Mouse (Mus musculus) liver, embryonic 11.5 days (tissue): ENCODE results near the gene Tenm2. TPM values are rescaled to one million over a fixed set of nuclear protein-coding genes. Genes with fewer than 3 reads are reported as not detected.

Source experiments
- ATAC-seq: fragments of 200-750 bp; cut with Nextera tagmentation; replicated peaks from 2 replicates; pipeline ENCODE4 v1.8.0; 2017; ENCODE audit warnings: moderate number of reproducible peaks, mild to moderate bottlenecking, moderate TSS enrichment, moderate library complexity; ENCODE audit not compliant: low FRiP score
- DNase-seq: peaks from one replicate; pipeline ENCODE4 v3.0.0-alpha.2; 2017; ENCODE audit warnings: low spot score
- H3K27ac ChIP-seq: fragments of 300-500 bp; sonication (generic); 2 replicates; pipeline ENCODE4 v1.5.1; 2014; ENCODE audit warnings: mild to moderate bottlenecking, low read depth, low read length, control low read depth
- H3K27me3 ChIP-seq: fragments of 300-500 bp; sonication (generic); replicated peaks from 2 replicates; pipeline ENCODE4 v1.6.1; 2014; ENCODE audit warnings: low read length, mixed read lengths; ENCODE audit not compliant: control insufficient read depth, insufficient read depth
- H3K36me3 ChIP-seq: fragments of 300-500 bp; sonication (generic); 2 replicates; pipeline ENCODE4 v1.6.1; 2014; ENCODE audit warnings: mild to moderate bottlenecking, low read length, moderate library complexity, mixed read lengths; ENCODE audit not compliant: control insufficient read depth, insufficient read depth
- H3K4me1 ChIP-seq: fragments of 300-500 bp; sonication (generic); replicated peaks from 2 replicates; pipeline ENCODE4 v1.6.1; 2014; ENCODE audit warnings: low read length, mixed read lengths; ENCODE audit not compliant: control insufficient read depth, insufficient read depth
- H3K4me2 ChIP-seq: fragments of 300-500 bp; sonication (generic); 2 replicates; pipeline ENCODE4 v1.6.1; 2014; ENCODE audit warnings: mild to moderate bottlenecking, control low read depth, moderate library complexity
- H3K4me3 ChIP-seq: fragments of 300-500 bp; sonication (generic); 2 replicates; pipeline ENCODE4 v1.5.1; 2014; ENCODE audit warnings: low read depth, low read length, control low read depth
- H3K9ac ChIP-seq: fragments of 300-500 bp; sonication (generic); 2 replicates; pipeline ENCODE4 v1.6.1; 2014; ENCODE audit warnings: low read depth, low read length, control low read depth
- H3K9me3 ChIP-seq: fragments of 300-500 bp; sonication (generic); 2 replicates; pipeline ENCODE4 v1.6.1; 2016; ENCODE audit warnings: low read length, inconsistent platforms, mixed read lengths; ENCODE audit not compliant: control insufficient read depth
- WGBS: fragments of 180-500 bp; shearing (Covaris S2); extraction: QIAGEN DNeasy Blood & Tissue Kit; methylation state at CpG from one replicate; pipeline ENCODE4 v1.1.7; 2014; 5-methylcytosine and 5-hydroxymethylcytosine counted together
- polyA plus RNA-seq: library from polyadenylated mRNA; unstranded; fragments of >200 nt; fragmentation: Nextera tagmentation; extraction: Ambion mirVana; gene quantifications from 2 replicates; pipeline ENCODE4 v1.2.1, GENCODE M21; 2014

Gene Tenm2
- polyA plus RNA-seq, 1 experiment from 2014 or later, result 0.78 TPM

GRCm38 (mm10) chr11:36123275-36123674 lies 1112.5 kb downstream of the Tenm2 start:
- 70% methylated on average over 2 of the region's 2 CpGs for WGBS

GRCm38 (mm10) chr11:36121410-36121929 lies 1114.3 kb downstream of the Tenm2 start:
- no peaks in the 10 kb centered on the region for H3K36me3 ChIP-seq
- H3K4me1 ChIP-seq, result no peaks in the 10 kb centered on the region
- H3K4me2 ChIP-seq, result no peak overlapping the region
- no peak overlapping the region for H3K4me3 ChIP-seq
- H3K9ac ChIP-seq, result no peak overlapping the region
- WGBS, result 76% methylated on average over 8 of the region's 8 CpGs
- DNase-seq, result no peak
- ATAC-seq, result no peak
- H3K27me3 ChIP-seq, result no peaks in the 10 kb centered on the region
- H3K9me3 ChIP-seq, result no peaks in the 10 kb centered on the region
- no peak overlapping the region for H3K27ac ChIP-seq

More at GRCm38 (mm10) chr11:36123275-36123674, 1112.5 kb downstream of the Tenm2 start:
- H3K4me1 ChIP-seq, result no peaks in the 10 kb centered on the region
- no peak overlapping the region for H3K4me2 ChIP-seq
- no peaks in the 10 kb centered on the region for H3K9me3 ChIP-seq
- H3K27me3 ChIP-seq, result no peaks in the 10 kb centered on the region
- H3K9ac ChIP-seq, result no peak overlapping the region
- no peaks in the 10 kb centered on the region for H3K36me3 ChIP-seq
- H3K4me3 ChIP-seq, result no peak overlapping the region
- H3K27ac ChIP-seq, result no peak overlapping the region
- DNase-seq (no peak), ATAC-seq (no peak)

- Histone ChIP-seq H3K27ac (no peak overlapping the region), H3K36me3 (no peaks in the 10 kb centered on the region), H3K4me2 (no peak overlapping the region), H3K4me3 (no peak overlapping the region), H3K4me1 (no peaks in the 10 kb centered on the region), H3K9me3 (no peaks in the 10 kb centered on the region), H3K27me3 (no peaks in the 10 kb centered on the region), H3K9ac (no peak overlapping the region)
- 63% methylated on average over 7 of the region's 7 CpGs for WGBS
- DNase-seq (no peak), ATAC-seq (no peak)
These were observed 1115.0 kb downstream of the Tenm2 start for GRCm38 (mm10) chr11:36120591-36121409.

GRCm38 (mm10) chr11:36113326-36113725 lies 1122.4 kb downstream of the Tenm2 start:
- Histone ChIP-seq H3K9me3 (no peaks in the 10 kb centered on the region), H3K9ac (no peak overlapping the region), H3K27me3 (no peaks in the 10 kb centered on the region), H3K4me3 (no peak overlapping the region), H3K4me2 (no peak overlapping the region), H3K36me3 (no peaks in the 10 kb centered on the region), H3K27ac (no peak overlapping the region), H3K4me1 (no peaks in the 10 kb centered on the region)
- WGBS, result 78% methylated on average over 12 of the region's 12 CpGs
- DNase-seq, result no peak
- ATAC-seq, result no peak

GRCm38 (mm10) chr11:36108970-36109731 lies 1126.6 kb downstream of the Tenm2 start:
- no peak for DNase-seq
- Histone ChIP-seq H3K36me3 (no peaks in the 10 kb centered on the region), H3K27ac (no peak overlapping the region), H3K4me3 (no peak overlapping the region), H3K4me1 (no peaks in the 10 kb centered on the region), H3K27me3 (no peaks in the 10 kb centered on the region), H3K9ac (no peak overlapping the region), H3K4me2 (no peak overlapping the region), H3K9me3 (no peaks in the 10 kb centered on the region)
- no peak for ATAC-seq
- 40% methylated on average over 12 of the region's 12 CpGs for WGBS

- Histone ChIP-seq H3K4me2 (no peak overlapping the region), H3K4me3 (no peak overlapping the region), H3K36me3 (no peaks in the 10 kb centered on the region), H3K9ac (no peak overlapping the region), H3K27me3 (no peaks in the 10 kb centered on the region), H3K4me1 (no peaks in the 10 kb centered on the region), H3K9me3 (no peaks in the 10 kb centered on the region), H3K27ac (no peak overlapping the region)
- DNase-seq (no peak), ATAC-seq (no peak)
- WGBS, result 82% methylated on average over 6 of the region's 6 CpGs
These were observed 1127.9 kb downstream of the Tenm2 start for GRCm38 (mm10) chr11:36107840-36108239.

GRCm38 (mm10) chr11:36106639-36107038 lies 1129.1 kb downstream of the Tenm2 start:
- DNase-seq (no peak), ATAC-seq (no peak)
- H3K9me3 ChIP-seq, result no peaks in the 10 kb centered on the region
- 46% methylated on average over 10 of the region's 10 CpGs for WGBS
- no peak overlapping the region for H3K4me2 ChIP-seq
- H3K27ac ChIP-seq, result no peak overlapping the region
- no peaks in the 10 kb centered on the region for H3K4me1 ChIP-seq
- H3K9ac ChIP-seq, result no peak overlapping the region
- H3K36me3 ChIP-seq, result no peaks in the 10 kb centered on the region
- no peaks in the 10 kb centered on the region for H3K27me3 ChIP-seq
- H3K4me3 ChIP-seq, result no peak overlapping the region

GRCm38 (mm10) chr11:36103556-36103955 lies 1132.2 kb downstream of the Tenm2 start:
- no peaks in the 10 kb centered on the region for H3K27me3 ChIP-seq
- no peaks in the 10 kb centered on the region for H3K36me3 ChIP-seq
- no peaks in the 10 kb centered on the region for H3K9me3 ChIP-seq
- H3K4me2 ChIP-seq, result no peak overlapping the region
- H3K9ac ChIP-seq, result no peak overlapping the region
- H3K4me1 ChIP-seq, result no peaks in the 10 kb centered on the region
- 75% methylated on average over 6 of the region's 6 CpGs for WGBS
- no peak overlapping the region for H3K27ac ChIP-seq
- no peak overlapping the region for H3K4me3 ChIP-seq
- ATAC-seq, result no peak
- DNase-seq, result no peak
